Mouse (Mus musculus): Measurements from ENCODE around the gene Cmip.
A peak's percentile ranks its signal among the peaks of the same experiment; 100 is the strongest.

Gene Cmip

DNA sequence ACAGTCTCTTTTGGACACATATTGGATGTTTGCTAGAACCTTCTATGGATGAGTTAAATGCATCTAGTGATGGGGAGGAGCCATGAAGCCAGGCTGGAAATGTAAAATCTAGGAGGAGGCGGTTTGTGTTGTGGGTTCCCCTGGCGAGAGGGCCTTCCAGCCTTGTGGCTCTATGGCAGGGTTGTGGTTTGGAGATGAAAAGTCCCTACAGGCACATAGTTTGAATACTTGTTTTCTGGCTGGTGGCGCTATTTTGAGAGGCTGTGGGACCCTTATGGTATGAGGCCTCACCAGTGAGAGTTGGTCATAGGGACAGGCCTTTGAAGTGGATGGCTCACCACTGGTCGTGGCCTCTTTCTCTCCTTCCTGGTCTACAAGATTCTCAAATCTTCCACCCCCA is 95.2 kb downstream of the Cmip start:
- no peak for DNase-seq

DNA sequence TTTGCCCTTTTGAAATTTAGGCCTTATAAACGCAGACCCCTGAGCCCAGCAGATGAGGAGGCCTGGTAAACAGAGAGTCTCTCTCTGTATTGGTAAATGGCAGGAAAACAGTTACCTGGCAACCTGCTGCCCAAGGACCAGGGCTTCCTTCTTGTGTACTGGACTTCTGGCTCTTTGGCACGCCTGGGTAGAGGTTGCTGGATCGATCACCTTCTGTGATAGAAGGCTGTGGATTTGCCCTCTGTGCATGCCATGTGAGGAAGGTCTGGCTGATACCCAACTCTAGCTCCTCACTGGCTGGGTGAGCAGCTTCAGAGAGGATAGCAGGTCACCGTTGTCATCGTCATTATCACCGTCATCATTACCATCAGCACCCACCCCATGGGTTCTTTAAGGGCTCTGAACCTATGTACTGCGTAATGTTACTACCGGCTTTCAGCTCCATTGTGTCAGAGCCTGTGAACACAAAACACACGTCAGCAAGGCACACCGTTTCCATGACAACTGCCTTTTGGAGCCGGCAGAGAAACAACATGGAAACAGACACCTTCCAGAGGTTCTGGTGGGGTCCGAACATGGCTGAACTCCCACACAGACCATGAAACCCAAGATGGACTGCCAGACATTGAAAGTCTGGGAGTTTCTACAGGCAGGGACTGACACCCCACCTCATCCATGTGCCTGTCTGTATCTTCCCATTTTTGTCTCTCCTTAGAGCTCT is 98.4 kb downstream of the Cmip start:
- no peak for DNase-seq

DNA sequence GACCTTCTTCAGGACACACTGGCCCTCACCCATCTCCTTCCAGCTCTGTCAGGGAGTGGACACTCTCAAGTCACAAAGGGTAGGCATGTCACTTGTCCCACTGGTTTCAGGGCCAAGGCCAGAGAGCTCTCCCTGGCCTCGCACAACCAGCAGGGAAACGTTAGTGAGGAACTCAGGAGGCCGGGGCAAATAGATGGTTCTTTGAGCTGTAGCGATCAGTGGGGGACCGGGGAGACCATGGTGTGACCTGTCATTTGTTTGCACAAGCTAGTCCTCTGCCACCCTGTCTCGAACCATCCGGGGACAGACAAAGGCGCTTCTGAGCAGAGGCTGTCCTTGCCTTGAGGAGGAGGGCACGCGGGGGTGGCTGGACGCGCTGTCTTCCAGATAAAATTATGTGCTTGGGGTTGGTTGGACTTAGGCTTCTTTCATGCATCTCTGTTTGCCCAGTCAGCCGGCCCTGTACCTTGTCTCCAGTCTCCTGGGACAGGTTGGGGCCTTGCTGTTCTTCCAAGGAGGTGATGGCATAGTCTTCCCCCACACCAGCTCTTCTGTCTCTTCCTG is 99.3 kb downstream of the Cmip start:
- DNase-seq: no peak

DNA sequence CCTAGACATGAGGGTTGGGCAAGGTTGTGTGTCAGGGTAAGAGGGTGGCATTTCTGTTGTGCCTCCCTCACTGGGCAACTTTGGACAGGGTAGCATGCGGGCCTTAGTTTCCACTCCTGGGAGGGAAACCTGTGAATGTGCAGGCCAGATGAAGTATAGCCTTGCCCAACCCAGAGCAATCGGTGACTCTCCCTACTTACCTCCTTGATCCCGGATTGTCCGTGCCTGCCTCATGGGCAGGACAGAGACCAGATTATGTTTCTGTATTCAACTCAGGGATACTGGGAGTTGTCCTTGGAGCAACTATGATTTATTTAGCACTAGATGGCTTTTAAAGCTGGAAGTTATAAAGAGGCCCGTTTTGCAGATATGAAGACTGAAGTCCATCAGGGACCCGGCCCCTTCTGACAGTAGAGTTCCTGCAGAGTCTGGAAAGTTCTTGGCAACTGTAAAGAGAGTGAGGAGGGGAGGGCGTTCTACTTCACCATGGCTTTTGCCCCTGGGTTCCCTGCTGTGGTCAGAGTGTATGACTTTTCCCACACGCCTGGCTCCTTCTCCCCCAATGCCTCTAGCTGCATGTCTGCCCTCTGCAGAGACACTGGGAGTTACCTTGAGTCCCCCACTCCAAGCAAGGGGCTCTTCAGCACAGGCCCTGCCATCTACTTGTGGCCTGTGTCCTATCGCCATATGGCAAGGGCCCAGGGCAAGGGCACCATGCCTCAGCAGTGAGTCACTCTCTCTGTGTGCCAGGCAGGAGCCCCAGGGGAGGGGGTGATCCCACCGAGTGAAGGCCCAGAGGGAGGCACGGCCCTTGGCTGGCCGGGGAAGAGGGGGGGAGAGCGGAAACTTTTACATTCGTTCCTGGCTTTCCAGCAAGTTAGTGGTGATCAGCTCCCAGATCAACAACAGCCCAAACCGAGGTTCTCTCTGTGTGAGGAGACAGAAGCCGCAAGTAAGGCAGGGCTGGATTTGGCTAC is 100.9 kb downstream of the Cmip start:
- DNase-seq: no peak

DNA sequence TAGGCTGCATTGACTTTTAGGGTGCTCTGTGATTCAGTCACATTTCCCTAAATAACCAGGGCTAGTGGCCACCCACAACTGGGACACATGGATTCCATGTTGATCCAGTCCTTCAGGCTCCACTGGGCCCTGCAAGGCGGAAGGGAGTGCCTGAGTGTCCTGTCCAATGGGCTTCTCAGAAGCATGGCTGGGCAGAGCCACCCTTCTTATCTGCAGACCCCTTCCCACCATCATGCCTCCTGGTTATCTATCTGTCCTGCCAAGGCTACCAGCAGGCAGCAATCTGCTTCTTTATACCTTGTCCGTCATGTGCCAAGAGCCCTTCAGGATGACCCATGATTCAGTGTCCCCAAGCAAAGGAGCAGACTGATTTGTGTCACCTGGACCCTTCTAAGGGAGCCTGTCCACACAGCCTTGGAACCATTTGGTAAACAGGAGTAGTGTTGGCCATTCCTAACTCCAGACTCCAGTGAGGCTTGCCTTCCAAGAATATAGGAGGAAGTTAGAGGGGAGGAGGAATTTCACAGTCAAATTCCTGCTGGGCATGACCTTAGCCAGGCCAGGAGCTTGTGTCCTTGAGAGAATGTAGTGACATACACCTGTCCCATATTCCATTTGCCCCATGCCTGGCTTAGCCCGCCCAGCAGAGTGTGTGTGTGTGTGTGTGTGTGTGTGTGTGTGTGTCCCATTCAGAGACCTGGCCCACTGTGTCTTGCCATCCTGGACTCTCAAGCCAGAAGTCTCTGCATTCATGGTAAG is 103.5 kb downstream of the Cmip start:
- DNase-seq: no peak

DNA sequence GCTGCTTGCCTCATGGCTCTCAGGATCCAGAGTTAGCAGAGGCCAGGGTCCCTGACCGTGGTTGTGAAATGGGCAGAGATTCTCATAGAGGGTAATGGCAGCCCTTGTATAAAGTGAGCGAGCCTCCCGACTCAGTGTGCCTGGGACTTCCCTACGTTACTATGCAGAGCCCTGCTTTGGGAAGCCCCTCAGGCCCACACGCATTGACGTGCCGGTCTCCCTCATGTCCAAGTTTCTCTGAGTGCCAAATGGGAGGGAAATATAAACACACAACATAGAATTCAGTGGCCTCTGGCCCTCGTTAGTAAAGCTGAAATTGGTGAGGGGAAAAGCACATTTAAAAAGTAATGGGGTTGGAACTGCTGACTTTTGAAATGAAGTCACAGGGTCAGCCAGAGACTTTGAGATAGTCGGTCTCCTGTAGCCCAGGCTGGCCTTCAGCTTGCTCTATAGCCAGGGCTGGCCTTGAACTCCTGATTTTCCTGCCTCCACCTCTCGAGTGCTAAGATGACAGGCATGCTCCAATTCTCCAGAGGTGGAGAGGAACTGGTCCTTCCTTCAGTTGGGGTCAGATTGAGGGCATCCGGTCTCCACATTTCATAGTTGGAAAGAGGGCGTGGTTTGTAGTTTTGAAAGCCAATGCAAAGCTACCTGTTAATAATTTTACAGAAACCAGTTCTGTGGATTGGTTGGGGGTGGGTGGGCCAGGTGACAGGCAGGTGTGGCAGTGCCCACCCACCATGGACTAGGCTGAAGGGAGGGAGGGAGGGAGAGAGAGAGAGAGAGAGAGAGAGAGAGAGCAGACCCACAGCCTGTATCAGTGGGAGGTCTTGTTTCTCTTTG is 105.0 kb downstream of the Cmip start:
- DNase-seq: no peak

DNA sequence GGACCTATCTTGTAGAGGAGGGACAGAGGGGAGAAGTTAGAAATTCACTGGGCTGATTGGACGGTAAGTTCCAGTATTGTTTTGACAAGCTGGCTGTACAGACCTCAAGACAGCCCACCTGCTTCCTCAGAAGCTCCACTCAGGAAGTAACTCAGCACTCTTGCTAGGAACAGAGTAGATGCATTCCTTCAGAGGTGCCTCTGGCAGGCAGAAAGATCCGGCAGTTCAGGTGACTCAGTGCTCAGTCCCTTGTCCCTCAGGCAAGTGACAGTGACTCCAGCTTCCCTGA is 105.5 kb downstream of the Cmip start:
- DNase-seq: no peak

DNA sequence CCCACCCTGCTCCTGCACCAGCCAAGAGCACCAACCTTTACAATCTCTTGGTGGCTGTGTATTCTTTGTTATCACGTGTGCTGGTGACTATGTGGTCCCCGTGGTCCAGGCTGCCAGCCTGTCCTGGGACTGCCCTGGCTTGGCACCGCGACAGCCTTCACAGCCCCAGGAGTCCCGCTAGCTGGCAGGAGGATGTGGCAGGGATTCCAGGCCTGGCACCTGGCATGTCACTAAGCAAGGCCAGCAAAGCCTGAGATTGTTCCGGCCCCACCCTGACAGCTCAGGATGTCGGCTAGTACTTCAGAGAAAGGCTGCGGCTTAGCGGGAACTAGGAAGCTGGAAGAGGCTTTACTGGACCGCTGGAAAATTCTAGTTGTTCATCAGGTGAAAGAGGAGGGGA is 106.4 kb downstream of the Cmip start:
- DNase-seq: no peak

DNA sequence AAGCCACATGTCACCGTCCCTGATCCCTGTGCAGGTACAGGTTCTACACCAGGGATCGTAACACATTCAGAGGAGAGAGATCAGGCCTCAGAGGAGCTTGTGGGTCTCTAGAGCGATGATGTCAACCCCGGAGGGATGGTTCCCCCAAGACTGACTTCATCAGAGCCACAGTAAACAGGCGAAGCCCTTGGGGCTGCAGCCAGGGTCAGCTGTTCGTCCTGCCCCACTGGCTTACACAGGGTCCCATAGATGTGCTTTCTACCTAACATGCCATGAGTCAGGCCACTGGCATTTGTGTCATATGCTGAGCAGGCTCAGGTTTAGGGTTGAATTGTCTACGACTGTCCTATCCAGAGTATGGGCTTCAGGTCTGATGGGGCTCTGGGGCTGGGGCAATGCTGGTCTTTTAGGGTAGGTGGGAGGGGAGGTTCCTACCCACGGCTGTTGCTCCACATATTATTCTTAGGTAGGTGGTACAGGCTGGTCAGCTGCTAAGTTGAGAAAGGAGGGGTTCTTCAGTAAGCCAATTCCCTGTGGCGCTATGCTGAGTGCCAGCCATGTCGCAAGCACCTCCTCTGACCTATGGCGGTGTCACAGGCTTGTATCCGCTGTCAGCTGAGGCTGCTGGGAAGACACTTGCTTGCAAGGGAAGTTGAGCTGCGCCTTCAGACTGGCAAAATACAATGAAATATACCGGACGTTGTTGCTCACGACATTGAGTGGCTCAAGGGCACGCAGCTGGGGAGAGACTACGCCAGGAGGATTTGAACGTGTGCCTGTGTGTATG is 107.7 kb downstream of the Cmip start:
- no peak for DNase-seq

DNA sequence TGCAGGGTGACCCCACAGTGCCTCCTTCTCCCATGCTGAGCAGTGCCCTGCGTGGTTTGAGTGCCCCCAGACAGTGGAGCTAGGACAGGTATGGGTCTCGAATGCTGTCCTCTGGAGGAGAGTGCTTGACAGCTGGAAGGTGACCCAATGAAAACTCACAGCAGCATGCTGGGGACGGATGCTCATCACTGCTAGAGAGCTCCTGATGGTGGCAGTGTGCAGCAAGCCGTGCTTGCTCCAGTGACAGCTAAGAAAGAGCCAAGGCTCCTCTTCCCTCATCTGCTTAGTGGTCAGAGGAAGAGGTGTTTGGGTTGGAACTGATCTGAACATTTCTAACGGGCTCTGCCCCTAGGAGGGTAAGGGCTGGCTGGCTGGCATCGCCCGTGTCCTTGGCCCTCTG is 109.6 kb downstream of the Cmip start:
- no peak for DNase-seq

DNA sequence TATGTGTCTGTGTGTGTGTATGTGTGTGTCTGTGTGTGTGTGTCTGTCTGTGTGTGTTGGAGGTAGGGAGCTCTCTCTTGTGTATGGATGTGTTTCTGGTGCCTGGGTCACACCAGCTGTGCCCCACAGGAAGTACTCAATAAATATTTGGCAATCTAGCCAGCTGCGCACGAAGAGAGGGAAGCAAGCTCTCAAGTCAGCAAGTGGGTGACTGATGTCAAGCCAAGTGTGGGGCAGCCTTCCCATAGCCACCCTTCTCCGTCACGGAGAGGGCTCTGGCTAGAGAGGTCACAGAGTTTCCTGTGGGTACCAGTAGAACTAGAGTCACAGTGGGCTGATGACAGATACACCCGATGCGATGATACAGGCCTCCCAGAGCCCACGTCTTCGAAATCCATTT is 110.6 kb downstream of the Cmip start:
- no peak for DNase-seq

DNA sequence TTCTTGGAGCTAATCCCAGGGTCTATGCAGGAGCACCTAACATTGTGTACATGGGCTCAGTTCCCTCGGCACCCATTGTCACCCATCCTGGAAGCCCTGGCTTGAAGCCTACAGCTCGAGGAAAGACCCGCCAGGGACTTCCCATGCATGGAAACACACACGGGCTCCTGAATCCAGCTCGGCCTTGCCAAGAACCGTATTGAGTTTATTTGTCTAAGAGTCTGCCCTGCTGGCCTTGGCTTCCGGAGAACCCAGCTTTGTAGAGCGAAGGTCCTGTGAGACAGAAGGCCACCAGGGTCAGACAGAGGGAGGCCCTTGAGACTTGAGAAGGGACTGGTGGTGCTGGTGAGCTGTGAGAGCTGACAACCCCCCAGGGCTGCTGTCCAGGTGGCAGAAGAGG is 111.9 kb downstream of the Cmip start:
- no peak for DNase-seq

DNA sequence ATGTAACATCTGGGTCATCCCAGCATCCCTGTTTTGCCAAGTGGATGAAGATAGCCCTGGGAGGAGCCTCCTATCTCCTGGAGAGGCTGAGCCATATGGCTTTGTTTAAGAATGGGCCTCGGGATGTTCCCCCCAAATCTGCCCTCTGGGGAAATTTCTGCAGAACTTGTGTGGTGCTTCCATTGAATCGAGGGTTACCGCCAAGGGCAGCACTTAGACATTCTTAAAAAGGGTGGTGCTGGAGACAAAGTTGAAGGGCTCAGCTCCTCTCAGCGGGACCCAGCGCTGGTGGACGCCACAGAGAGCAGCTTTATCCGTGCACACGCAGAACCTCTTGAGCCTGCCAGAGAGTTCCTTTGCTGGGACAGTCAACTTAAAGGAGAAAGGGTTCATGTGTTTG is 113.1 kb downstream of the Cmip start:
- DNase-seq: no peak

DNA sequence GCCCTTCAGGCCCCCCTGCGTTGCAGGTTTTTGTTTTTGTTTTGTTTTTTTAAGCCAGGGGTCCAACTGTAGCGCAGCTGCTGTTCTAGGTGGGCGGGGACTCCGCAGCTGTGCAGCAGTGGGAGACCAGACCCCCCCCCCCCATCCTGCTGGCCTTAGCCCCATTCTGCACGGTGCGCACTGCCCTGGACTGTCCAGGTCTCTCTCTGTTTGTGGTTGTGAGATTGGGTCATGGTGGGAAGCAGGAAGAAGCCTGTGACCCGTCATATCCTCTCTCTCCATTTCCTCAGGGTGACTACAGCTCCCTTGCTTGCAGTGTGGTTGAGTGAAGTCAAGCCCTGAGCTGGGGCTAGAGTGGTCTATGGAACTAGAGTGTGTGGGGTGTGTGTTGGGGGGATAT is 114.3 kb downstream of the Cmip start:
- no peak for DNase-seq

DNA sequence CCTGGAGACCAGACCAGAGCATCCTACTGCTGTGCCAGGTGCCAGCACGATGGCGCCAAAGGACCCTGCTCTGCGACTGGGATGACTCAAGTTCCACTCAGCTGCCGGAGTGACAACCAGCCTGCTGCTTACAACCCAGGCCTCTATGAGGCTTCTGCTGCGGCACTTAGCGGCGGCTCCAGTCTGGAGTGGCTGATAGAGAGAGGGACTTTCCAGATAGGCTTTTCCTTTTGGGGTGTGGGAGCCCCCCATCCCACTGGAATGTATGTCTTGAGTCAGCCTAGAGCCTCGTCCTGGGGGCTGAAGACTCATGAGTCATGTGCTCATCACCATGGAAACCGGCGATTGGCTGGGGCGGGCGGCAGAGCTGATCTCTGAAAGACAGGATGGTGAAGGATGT is 115.2 kb downstream of the Cmip start:
- DNase-seq: no peak

DNA sequence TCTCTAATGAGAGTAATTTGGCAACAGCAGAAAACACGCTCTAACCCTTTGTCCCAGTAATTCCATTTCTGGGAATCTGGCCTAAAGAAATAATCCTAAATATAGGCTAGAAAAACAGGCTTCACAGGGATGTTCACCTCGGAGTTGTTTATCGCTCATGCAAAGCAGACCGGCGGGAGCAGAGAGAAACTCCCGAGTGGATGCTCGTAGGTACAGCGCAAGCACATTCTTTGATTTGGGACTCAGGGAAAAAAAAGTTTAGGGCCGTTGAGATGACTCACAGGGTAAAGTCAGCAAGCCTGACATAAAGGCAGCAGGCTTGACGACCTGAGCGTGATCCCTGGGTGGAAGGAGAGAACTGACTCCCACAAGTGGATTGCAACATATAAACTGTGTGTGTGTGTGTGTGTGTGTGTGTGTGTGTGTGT is 116.2 kb downstream of the Cmip start:
- no peak for DNase-seq

DNA sequence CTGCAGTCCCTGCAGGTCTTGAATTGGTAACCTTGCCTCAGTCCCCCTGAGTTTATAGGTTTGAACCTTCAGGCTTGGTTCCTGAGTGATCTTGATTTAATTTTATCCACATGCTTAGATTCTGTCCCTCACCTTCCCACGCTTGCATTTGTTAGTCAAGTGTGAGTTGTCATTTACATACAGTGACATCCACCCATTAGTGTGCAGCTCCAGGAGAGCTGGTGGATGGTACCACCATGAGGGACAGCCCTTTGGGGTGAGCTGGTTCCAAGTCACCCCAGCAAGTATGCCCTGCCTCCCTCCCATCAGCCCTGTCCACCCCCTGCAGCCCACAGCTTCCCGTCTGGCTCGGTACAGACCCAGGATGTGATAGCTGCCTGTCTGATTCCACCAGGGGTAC is 117.2 kb downstream of the Cmip start:
- no peak for DNase-seq

DNA sequence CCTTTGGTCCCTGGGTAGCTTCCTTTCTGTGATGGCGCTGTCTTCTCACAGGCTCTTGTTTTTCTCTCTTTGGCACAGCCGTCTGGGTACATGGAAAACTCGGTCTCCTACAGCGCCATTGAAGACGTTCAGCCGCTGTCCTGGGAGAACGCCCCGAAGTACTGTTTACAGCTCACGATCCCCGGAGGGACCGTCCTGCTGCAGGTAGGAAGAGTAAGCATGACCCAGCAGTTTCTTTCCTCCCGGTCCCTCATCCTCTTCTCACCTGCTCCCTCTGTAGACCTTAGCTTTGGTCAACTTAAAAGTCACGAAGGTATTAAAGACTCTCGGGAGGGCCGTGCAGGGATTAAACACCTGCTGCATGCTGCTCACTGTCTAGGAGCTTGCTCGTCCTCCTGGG is 120.1 kb downstream of the Cmip start:
- DNase-seq: no peak

DNA sequence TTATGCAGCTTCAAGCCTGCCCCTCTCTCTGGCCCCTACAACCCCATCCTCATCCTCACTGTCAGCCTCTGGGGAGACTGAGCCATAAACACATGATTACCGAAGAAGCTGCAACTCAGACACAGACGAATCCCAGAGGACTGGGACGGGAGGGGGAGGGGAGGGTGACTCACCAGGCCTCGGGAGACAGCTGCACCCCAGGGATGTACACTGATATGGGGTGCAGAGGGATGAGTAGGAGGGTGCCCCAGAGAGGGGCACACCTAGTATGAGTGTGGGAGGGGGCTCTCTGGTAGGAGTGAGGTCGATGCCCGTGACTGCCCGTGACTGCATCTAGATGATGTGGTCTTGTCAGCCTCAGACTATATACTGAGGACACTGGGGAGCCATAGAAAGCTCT is 121.8 kb downstream of the Cmip start:
- no peak for DNase-seq

DNA sequence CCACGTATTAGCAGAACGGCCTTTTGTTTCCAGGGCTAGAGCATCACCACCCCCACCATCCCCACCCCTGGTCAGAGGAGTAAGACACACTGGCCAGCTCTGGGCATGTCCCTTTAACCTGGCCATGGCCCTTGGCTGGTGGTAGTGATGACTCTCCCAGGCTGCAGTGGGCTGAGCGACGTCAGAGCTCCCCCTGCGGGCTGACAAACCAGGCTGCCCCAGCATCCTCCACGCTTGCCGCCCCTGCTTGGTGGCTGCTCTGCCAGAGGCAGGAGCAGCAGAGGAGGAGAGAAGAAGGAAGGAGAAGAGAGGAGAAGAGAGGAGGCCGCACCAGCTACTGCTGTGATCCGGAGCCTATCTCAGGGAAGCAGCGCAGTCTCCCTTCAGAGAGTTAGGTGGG is 122.3 kb downstream of the Cmip start:
- DNase-seq: peak; percentile 25

DNA sequence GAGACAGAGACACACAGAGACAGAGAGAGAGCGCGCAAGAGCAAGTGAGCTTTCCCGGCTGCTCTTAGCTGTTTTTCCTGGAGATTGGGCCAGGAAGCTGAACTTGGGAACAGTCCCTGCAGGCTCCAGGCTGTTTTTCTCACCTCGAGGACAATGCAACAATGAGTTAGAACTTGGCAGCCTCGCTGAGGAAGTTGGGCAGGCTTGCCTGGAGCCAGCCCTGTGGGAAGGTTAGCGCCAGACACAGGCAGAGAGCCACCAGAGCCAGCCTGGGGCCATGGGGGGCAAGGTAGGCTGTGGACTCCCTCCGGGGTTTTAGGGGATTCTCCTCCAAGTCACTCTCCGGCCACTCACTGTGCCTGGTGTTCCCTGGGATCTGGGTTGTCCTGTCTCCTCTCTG is 123.9 kb downstream of the Cmip start:
- DNase-seq: no peak

DNA sequence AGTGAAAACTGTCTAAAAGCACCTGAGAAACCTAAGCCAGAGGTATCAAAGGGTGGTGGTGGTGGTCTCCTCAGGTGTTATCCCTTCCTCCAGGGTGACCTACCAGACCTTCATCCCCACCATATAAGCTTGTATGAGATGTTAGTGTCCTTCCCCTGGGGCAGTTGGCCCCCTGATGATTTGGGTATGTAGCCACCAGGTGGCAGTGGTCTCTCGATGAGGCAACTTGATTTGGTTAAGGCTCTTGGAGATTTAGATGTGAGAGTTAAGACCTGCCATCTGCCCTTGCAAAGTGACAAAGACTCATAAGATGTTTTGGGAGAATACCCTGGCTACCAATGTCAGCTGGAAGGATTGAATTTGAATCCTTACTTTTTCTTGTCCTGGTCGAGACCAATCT is 129.3 kb downstream of the Cmip start:
- DNase-seq: peak; percentile 52

All from thymus, postnatal 25 days (tissue).